Mouse (Mus musculus) urinary bladder, postnatal 25 days (tissue): ENCODE measurements at regions not wholly inside any gene's neighbourhood (a gene's known extent, or its start where the extent isn't known, plus 50 kb on each side); places are given as distances from the start of the nearest gene placed in this dataset.

ENCODE experiments used
- DNase-seq: peaks from one replicate; pipeline ENCODE4 v3.0.0; 2022; ENCODE audit warnings: low spot score

- no peak for DNase-seq
Observed at GRCm38 (mm10) chr1:77183965-77184364, 330.9 kb downstream of the Epha4 start.

GRCm38 (mm10) chr1:77190141-77190540 lies 324.7 kb downstream of the Epha4 start:
- DNase-seq: no peak

GRCm38 (mm10) chr1:77201321-77201917 lies 313.5 kb downstream of the Epha4 start:
- DNase-seq: no peak

- DNase-seq: no peak
Observed at GRCm38 (mm10) chr1:77202948-77203347, 311.9 kb downstream of the Epha4 start.

- no peak for DNase-seq
Observed at GRCm38 (mm10) chr1:77206535-77206934, 308.4 kb downstream of the Epha4 start.

- no peak for DNase-seq
Observed at GRCm38 (mm10) chr1:77209395-77209794, 305.5 kb downstream of the Epha4 start.

- DNase-seq: peak; percentile 5
Observed at GRCm38 (mm10) chr1:77213462-77214098, 301.3 kb downstream of the Epha4 start.

- DNase-seq: peak; percentile 23
Observed at GRCm38 (mm10) chr1:77219488-77220321, 295.2 kb downstream of the Epha4 start.

- no peak for DNase-seq
Observed at GRCm38 (mm10) chr1:77220322-77220590, 294.6 kb downstream of the Epha4 start.

- DNase-seq: no peak
Observed at GRCm38 (mm10) chr1:77220783-77221182, 294.1 kb downstream of the Epha4 start.

GRCm38 (mm10) chr1:77221900-77222299 lies 293.0 kb downstream of the Epha4 start:
- DNase-seq: no peak

- DNase-seq: no peak
Observed at GRCm38 (mm10) chr1:77226546-77226945, 288.3 kb downstream of the Epha4 start.

GRCm38 (mm10) chr1:77226991-77227515 lies 287.8 kb downstream of the Epha4 start:
- no peak for DNase-seq

GRCm38 (mm10) chr1:77227800-77228199 lies 287.1 kb downstream of the Epha4 start:
- no peak for DNase-seq

- DNase-seq: no peak
Observed at GRCm38 (mm10) chr1:77229561-77229960, 285.3 kb downstream of the Epha4 start.

GRCm38 (mm10) chr1:77233010-77233409 lies 281.9 kb downstream of the Epha4 start:
- DNase-seq: no peak

GRCm38 (mm10) chr1:77244642-77245041 lies 270.2 kb downstream of the Epha4 start:
- no peak for DNase-seq

- no peak for DNase-seq
Observed at GRCm38 (mm10) chr1:77246047-77246446, 268.8 kb downstream of the Epha4 start.

- DNase-seq: no peak
Observed at GRCm38 (mm10) chr1:77254276-77254675, 260.6 kb downstream of the Epha4 start.

GRCm38 (mm10) chr1:77256115-77256842 lies 258.6 kb downstream of the Epha4 start:
- DNase-seq: no peak

- DNase-seq: peak; percentile 14
Observed at GRCm38 (mm10) chr1:77258730-77259310, 256.1 kb downstream of the Epha4 start.

- no peak for DNase-seq
Observed at GRCm38 (mm10) chr1:77259789-77260188, 255.1 kb downstream of the Epha4 start.
